Mouse (Mus musculus): ENCODE data around the gene Ssh2. TPM values are rescaled to one million over a fixed set of nuclear protein-coding genes. Genes with fewer than 3 reads are reported as not detected.

Ssh2 gene
- polyA plus RNA-seq, 1 experiment from 2014 or later = 8.8 TPM

DNA sequence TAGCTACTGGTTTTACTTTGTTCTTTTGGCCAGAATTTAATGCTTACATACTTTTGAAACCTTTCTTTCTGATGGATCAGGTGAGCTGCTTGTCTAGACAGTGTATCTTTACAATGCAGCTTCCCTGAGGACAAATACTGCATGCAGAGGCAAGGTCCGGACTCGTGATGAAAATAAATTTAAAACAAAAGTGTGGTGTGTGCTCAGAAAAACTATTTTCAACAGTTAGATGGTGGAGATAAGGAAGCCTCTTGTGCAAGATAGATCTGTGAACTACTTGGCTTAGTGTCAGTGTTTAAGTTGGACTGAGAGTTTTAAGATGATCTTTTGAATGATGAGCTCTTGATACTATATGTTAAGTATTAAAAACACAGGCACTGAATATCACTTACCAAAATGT lies 186.4 kb downstream of the Ssh2 start:
- no peaks in the 10 kb centered on the region for H3K4me1 ChIP-seq
- no peaks in the 10 kb centered on the region for H3K9me3 ChIP-seq (replicated peaks)
- DNase-seq (ENCODE audit: low spot score) = no peak
- no peak overlapping the region for H3K27ac ChIP-seq
- no peaks in the 10 kb centered on the region; the same call in none of the 2 replicates for H3K36me3 ChIP-seq
- no peak overlapping the region for H3K4me3 ChIP-seq
- H3K27me3 ChIP-seq (ENCODE audit: low read depth, poor library complexity, severe bottlenecking) = no peaks in the 10 kb centered on the region
- WGBS = 86% methylated on average over 2 of the region's 2 CpGs

DNA sequence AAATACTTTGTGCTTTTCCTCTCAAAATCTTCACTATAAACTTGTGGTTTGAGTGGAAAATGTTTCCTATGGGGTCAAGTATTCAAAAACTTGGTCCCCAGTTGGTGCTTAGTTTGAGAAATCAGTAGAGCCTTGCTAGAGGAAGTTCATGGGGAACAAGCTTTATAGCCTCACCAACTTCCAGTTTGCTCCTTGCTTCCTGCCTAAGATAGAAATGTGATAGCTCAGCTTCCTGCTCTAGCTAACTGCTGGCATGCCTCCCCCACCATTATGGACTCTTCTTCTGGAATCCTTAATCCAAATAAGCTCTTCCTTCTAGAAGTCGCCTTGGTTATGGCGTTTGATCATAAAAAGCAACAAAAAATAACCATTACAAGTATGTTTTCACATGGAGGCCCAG lies 190.2 kb downstream of the Ssh2 start:
- H3K9me3 ChIP-seq (replicated peaks) = no peaks in the 10 kb centered on the region
- H3K4me1 ChIP-seq = no peaks in the 10 kb centered on the region
- no peak overlapping the region for H3K27ac ChIP-seq
- 89% methylated on average over 2 of the region's 2 CpGs for WGBS
- H3K4me3 ChIP-seq = no peak overlapping the region
- peaks cover 12% of the 10 kb centered on the region; the same call in 1 of the 2 replicates for H3K36me3 ChIP-seq
- no peak for DNase-seq (ENCODE audit: low spot score)
- H3K27me3 ChIP-seq (ENCODE audit: low read depth, poor library complexity, severe bottlenecking) = no peaks in the 10 kb centered on the region

DNA sequence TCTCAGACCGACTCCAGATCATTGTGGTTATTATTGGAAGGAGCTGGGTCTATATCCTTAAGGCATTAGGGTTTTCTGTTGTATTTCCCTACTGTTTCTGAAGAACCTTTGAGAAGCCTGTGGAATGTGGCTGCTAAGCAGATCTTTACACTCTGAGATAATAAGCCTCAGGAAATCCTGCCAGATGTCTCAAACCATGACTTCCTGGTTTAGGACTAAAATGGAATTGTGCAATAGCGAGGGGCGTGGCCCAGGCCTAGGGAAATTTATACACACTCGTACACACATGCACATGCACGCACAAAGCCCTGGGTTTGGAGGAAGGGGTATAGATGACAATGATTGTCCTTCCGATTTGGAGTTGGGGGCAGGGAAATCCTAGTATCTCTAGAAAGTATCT lies 193.8 kb downstream of the Ssh2 start:
- H3K4me1 ChIP-seq = no peaks in the 10 kb centered on the region
- peaks cover 12% of the 10 kb centered on the region; the same call in 1 of the 2 replicates for H3K36me3 ChIP-seq
- H3K27me3 ChIP-seq (ENCODE audit: low read depth, poor library complexity, severe bottlenecking) = no peaks in the 10 kb centered on the region
- WGBS = 89% methylated on average over 6 of the region's 6 CpGs
- H3K27ac ChIP-seq = no peak overlapping the region
- no peaks in the 10 kb centered on the region for H3K9me3 ChIP-seq (replicated peaks)
- no peak for DNase-seq (ENCODE audit: low spot score)
- H3K4me3 ChIP-seq = no peak overlapping the region

DNA sequence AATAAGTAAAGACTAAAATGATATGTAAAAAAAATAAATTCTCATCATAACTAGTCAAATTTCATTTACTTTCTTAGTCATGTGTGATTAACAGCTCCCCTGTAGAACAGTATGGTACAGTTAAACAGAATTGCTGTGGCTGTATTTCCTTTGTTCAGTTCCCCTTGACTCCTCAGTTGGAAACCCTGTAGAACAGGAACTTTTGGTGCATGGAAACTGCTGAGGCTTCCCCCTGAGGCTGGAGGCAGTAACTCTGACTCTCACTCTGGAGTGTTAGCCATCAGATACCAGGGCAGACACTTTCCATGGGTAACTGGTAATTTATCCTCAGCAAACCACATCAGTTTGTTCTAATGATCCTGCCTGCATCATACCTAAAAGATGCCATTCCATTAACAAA lies 195.2 kb downstream of the Ssh2 start:
- DNase-seq (ENCODE audit: low spot score) = no peak
- Histone ChIP-seq H3K4me3 (no peak overlapping the region), H3K27ac (no peak overlapping the region), H3K27me3 (ENCODE audit: low read depth, poor library complexity, severe bottlenecking) (no peaks in the 10 kb centered on the region), H3K36me3 (peaks cover 12% of the 10 kb centered on the region; the same call in 1 of the 2 replicates), H3K4me1 (no peaks in the 10 kb centered on the region), H3K9me3 (replicated peaks) (no peaks in the 10 kb centered on the region)

DNA sequence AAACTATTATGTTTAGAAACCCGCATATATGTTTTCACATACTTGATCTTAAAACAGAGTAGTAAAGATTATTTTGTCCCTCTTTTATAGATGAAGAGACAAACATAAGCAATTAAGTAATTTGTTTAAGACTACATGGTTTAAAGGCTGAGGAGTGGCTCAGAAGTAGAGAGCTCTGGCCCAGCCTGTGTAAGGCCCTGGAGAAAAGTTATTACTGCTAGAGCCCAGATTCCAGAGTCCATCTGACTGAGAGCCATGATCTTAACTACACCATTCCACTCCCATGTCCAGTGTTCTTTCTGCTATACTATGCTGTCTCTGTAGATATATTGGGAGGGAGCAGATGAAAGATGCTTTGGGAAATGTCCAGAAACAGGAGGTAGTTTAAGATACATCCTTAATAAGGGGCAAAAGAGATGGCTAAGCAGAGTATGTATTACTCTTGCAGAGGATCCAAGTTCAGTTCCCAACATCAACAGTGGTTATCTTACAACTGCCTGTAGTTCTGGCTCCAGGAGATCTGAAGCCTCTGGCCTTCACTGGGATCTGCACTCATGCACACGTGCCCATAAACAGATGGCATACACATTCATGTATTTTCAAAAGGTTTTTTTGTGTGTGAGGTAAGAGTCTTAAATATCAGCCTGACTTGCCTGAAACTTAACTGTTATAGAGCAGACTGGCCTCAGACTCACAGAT lies 198.2 kb downstream of the Ssh2 start:
- 81% methylated on average over 2 of the region's 2 CpGs for WGBS
- Histone ChIP-seq H3K4me3 (no peak overlapping the region), H3K27me3 (ENCODE audit: low read depth, poor library complexity, severe bottlenecking) (no peaks in the 10 kb centered on the region), H3K4me1 (no peaks in the 10 kb centered on the region), H3K27ac (no peak overlapping the region), H3K9me3 (replicated peaks) (no peaks in the 10 kb centered on the region), H3K36me3 (peaks cover 1% of the 10 kb centered on the region; the same call in 1 of the 2 replicates)
- DNase-seq (ENCODE audit: low spot score) = no peak

DNA sequence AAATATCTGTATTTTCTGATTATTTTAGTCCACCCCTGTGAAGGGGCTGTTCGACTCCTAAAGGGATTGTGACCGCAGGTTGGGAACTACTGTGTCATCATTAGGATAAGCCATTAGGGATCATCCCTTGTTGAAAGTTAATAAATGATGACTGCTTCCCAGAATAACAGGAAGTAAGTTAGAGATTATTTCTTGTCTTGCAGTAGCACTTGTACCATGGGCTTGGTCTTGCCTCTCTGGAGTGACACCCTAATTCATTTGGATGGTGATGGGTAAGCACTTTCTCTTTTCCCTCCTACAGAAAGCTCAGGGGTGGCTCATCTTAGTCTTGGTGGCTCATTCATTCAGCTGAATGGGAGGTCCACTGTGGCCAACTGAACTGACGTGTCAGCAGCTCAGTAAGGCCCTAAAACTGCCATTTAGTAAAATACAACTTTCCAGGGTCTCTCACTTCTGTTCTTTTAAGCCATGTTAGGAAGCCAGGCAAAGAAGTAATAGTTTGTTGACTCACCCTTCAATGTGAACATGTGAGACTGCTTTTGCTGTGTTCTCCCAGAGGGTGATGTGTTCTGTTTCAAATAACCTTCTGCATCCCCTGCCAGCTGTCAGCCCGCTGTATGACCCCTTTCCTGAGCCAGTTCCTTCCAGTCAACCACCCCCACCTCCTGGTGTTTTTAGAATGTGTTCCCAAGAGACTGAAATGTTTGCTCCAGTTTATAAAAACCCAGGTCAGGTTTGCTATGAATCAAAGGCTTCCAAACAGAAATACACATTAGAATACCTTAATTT lies 200.3 kb downstream of the Ssh2 start:
- Histone ChIP-seq H3K4me3 (no peak overlapping the region), H3K9me3 (replicated peaks) (no peaks in the 10 kb centered on the region), H3K27me3 (ENCODE audit: low read depth, poor library complexity, severe bottlenecking) (no peaks in the 10 kb centered on the region), H3K27ac (no peak overlapping the region), H3K36me3 (peaks cover 3% of the 10 kb centered on the region; the same call in 1 of the 2 replicates), H3K4me1 (no peaks in the 10 kb centered on the region)
- DNase-seq (ENCODE audit: low spot score) = no peak
- WGBS = 65% methylated on average over 4 of the region's 4 CpGs

DNA sequence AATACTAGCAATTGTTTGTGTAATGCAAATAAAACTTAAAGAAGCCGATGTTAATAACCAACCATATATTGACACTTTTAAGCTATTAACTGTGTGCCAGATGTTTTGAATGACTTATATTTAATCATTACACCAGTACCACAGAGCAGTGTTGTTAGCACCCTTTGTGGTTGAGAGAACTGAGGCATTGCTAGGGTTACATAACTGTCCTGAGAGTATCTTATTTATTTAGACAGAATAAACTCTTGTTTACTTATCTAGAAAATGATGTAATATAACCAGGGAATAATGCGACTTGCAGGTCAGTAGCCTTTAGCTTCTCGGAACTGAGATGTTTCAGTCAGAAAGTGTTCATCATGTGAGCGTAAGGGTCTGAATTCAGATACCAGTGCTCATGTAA lies 201.9 kb downstream of the Ssh2 start:
- 98% methylated on average over 4 of the region's 4 CpGs for WGBS
- no peaks in the 10 kb centered on the region for H3K9me3 ChIP-seq (replicated peaks)
- H3K27me3 ChIP-seq (ENCODE audit: low read depth, poor library complexity, severe bottlenecking) = no peaks in the 10 kb centered on the region
- H3K4me1 ChIP-seq = no peaks in the 10 kb centered on the region
- DNase-seq (ENCODE audit: low spot score) = no peak
- peaks cover 13% of the 10 kb centered on the region for H3K36me3 ChIP-seq
- H3K4me3 ChIP-seq = no peak overlapping the region
- no peak overlapping the region for H3K27ac ChIP-seq

DNA sequence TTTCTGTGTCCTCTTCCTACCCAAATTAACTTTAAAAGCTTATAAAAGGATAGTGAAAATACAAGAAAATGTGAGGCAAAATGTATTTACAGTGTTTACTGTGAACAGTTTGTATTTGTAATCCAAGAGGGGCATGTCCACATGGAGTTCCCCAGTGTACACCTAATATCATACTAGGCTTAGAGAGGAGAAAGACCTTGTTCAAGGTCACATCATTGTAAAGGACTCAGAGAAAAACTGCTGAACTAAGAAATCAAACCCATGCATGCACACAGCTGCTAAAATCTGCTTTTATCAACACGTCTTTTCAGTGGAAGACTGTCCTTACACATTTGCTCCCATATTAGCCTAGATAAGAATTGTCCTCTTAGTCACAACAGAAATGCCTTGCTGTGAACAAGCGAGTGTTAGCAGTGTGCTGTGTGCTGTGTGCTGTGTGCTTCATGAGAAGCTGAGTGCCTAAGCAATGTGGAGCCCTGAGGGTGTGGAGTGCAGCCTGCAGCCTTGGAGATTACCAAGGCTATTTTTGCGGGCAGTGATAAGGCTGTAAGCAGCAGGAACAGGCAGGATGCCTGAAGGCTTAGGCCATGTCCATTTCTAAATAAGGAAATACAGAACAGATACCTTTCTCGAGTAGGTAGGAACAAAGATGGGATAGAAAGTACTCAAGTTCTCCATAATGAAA lies 207.2 kb downstream of the Ssh2 start:
- 86% methylated on average over 4 of the region's 4 CpGs for WGBS
- DNase-seq (ENCODE audit: low spot score) = no peak

DNA sequence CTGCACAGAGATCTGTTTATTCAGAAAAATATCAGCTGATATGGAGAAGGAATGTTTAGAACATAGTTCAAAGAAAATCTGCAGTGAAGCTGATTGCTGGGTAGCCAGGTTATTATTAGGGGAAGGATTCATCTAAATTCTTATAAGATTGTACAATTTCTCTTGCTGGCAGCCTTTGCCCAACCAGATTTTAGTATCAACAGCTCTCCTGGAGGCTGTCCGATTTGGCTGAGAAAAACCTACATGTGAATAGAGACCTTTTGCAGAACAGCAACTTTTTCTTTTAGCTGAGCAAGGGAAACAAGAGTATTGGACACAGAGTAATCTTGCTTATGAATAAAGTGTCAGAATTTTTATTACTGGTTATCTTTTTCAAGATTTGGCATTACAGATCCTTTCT lies 212.4 kb downstream of the Ssh2 start:
- Histone ChIP-seq H3K27me3 (ENCODE audit: low read depth, poor library complexity, severe bottlenecking) (no peaks in the 10 kb centered on the region), H3K4me3 (no peak overlapping the region), H3K4me1 (no peaks in the 10 kb centered on the region), H3K27ac (no peak overlapping the region), H3K36me3 (peaks cover 24% of the 10 kb centered on the region; the same call in 1 of the 2 replicates), H3K9me3 (replicated peaks) (no peaks in the 10 kb centered on the region)
- WGBS = 90% methylated on average over 1 of the region's 1 CpGs
- DNase-seq (ENCODE audit: low spot score) = no peak

More for the DNA sequence above, 207.2 kb downstream of the Ssh2 start:
- no peaks in the 10 kb centered on the region for H3K27me3 ChIP-seq (ENCODE audit: low read depth, poor library complexity, severe bottlenecking)
- no peak overlapping the region for H3K4me3 ChIP-seq
- H3K27ac ChIP-seq = no peak overlapping the region
- H3K4me1 ChIP-seq = no peaks in the 10 kb centered on the region
- peaks cover 34% of the 10 kb centered on the region for H3K36me3 ChIP-seq
- no peaks in the 10 kb centered on the region for H3K9me3 ChIP-seq (replicated peaks)

DNA sequence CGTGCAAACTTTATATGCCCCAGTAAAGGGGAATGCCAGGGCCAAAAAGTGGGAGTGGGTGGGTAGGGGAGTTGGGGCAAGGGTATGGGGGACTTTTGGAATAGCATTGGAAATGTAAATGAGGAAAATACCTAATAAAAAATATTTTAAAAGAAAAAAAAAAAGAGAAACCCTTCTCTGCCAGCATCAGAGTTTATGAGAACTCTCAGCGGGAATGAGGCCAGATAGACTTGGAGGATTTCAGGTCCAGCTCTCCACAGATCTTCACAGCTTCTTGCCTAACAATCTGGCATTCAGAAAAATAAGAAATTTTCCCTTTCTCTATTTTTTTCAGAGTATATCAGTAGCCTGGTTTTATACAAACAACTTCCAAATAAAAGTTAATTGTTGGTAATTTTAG lies 220.9 kb downstream of the Ssh2 start:
- H3K4me1 ChIP-seq = no peaks in the 10 kb centered on the region

DNA sequence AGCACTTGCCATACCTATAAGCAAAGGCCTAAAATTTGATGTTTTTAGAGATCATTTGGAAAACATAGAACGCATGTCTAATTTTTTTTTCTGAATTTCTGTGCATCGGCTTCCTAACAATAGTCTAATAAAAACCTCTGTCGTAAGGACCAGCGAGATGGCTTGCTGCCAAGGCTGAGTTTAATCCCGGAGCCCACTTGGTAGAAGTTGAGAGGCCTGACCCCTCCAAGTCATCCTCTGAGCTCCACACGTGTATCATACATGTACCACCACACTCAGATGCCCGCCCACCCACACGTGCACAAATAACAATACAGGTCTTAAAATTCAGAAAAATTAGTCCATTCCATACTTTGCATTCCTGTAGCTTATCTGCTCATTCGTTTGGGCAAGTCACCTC lies 224.0 kb downstream of the Ssh2 start:
- whole genome bisulfite sequencing = 94% methylated on average over 9 of the region's 9 CpGs
- Histone ChIP-seq H3K27me3 (ENCODE audit: low read depth, poor library complexity, severe bottlenecking) (no peaks in the 10 kb centered on the region), H3K4me3 (no peak overlapping the region), H3K36me3 (peaks cover 28% of the 10 kb centered on the region), H3K4me1 (no peaks in the 10 kb centered on the region), H3K9me3 (replicated peaks) (no peaks in the 10 kb centered on the region), H3K27ac (no peak overlapping the region)
- no peak for DNase-seq (ENCODE audit: low spot score)

More for the DNA sequence above, 220.9 kb downstream of the Ssh2 start:
- Histone ChIP-seq H3K4me3 (no peak overlapping the region), H3K27ac (no peak overlapping the region), H3K27me3 (ENCODE audit: low read depth, poor library complexity, severe bottlenecking) (no peaks in the 10 kb centered on the region), H3K36me3 (peaks cover 24% of the 10 kb centered on the region), H3K9me3 (replicated peaks) (no peaks in the 10 kb centered on the region)
- DNase-seq (ENCODE audit: low spot score) = no peak
- WGBS = 95% methylated on average over 2 of the region's 2 CpGs

DNA sequence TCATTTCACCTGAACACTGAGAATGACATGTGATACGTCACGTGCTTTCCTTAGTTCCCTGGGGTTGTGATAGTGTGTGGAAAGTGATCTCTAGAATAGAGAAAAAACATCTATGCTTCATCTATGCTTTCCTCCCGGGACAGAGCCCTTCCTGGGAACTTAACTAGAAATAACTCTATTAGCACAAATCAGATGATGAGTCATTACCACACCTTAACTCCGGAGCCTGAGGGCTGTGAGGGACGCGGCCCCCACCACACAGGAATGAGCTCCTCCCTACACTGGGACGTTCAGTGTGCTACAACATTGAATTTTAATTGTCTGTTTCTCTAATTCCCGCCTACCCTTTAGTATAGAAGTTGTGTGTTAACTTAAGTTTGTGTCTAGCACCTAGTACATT lies 224.9 kb downstream of the Ssh2 start:
- H3K4me1 ChIP-seq = no peaks in the 10 kb centered on the region
- DNase-seq (ENCODE audit: low spot score) = no peak
- H3K4me3 ChIP-seq = no peak overlapping the region
- peaks cover 28% of the 10 kb centered on the region for H3K36me3 ChIP-seq
- no peaks in the 10 kb centered on the region for H3K9me3 ChIP-seq (replicated peaks)
- H3K27ac ChIP-seq = no peak overlapping the region
- WGBS = 89% methylated on average over 8 of the region's 8 CpGs
- no peaks in the 10 kb centered on the region for H3K27me3 ChIP-seq (ENCODE audit: low read depth, poor library complexity, severe bottlenecking)

Data from limb, embryonic 10.5 days (tissue).